Mouse (Mus musculus) ES-CJ7 (cell line): ENCODE data around the gene Ppm1a.

Source experiments
- DNase-seq: peaks from one replicate; pipeline ENCODE4 v3.0.0; 2011; ENCODE audit warnings: low read depth, low spot score

The Ppm1a gene

GRCm38 (mm10) chr12:72757086-72757485 lies at the start of gene Ppm1a:
Gene Ppm1a, plus strand, starts transcription at chr12:72757455.
- no peak for DNase-seq

DNA sequence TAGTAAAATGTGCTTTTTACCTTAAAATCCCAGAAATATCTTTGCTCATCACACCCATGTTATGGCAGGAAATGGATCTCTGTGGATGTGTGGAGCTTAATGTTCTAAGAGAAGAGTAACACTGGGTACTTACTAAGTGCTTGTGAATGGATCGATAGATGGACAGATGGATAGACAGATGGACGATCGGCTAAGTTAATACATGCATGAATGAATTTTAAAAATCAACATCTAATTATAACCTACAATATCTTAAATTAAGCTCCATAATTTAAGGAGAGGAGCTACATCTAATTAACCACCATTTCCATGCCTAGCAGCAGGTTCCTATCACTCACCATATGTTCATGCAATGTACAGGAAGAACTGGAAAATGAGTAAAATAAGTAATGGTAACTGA lies 47.3 kb upstream of the Ppm1a start:
- no peak for DNase-seq

DNA sequence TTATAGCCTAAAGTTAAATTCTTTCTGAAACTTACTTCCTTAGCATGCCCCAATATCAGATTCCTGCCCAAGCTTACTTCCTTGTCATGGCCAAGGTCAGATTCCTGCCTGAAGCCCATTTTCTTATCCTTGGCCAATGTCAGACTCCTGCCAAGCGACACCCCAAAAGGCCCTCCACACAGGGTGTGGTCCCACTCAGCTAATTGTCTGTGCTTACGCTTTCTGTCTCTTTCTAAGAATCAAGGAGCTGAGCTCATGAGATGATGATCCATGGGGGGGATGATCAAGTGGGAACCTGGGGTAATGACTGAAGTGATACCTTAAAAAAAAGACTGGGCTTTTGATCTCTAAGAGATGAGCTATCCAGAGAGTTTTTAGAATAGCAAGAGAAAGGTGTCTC lies 42.4 kb upstream of the Ppm1a start:
- peak; percentile 72 for DNase-seq

- peak; percentile 61 for DNase-seq
Measured at GRCm38 (mm10) chr12:72715846-72716245, 41.4 kb upstream of the Ppm1a start.

GRCm38 (mm10) chr12:72719046-72719445 lies 38.2 kb upstream of the Ppm1a start:
- DNase-seq: no peak

DNA sequence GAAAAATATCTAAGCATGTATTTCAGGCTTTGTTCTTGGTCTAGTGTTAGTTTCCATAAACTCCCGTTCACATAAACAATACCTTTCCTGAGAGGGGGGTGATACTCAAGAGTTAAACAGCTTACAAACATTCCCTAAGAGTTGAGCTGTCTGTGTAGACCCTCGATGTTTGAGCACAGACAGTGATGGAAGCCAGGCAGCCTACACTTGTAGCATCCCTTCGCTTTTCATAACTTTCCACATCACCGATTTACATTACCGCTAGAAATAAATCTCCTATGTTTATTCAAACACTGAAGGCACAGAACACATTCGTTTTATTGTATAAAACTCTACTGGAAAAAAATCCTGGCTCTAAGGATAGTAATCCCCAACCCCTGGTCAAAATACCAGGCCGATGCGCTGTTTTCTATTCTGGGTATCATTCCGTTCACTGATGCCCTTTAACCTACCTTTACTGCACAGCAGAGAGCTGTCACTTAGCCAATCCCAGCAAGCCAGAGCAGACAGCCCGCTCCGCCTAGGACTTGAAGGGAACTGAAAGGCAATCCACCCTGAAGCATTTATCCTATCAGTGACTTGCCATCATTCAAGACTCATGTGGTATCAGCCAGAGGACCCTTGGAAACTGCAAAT lies 37.7 kb upstream of the Ppm1a start:
- no peak for DNase-seq

- no peak for DNase-seq
Measured at GRCm38 (mm10) chr12:72721710-72722109, 35.5 kb upstream of the Ppm1a start.

- DNase-seq: no peak
Measured at GRCm38 (mm10) chr12:72723965-72724364, 33.3 kb upstream of the Ppm1a start.

- DNase-seq: peak; percentile 63
Measured at GRCm38 (mm10) chr12:72727021-72727420, 30.2 kb upstream of the Ppm1a start.

DNA sequence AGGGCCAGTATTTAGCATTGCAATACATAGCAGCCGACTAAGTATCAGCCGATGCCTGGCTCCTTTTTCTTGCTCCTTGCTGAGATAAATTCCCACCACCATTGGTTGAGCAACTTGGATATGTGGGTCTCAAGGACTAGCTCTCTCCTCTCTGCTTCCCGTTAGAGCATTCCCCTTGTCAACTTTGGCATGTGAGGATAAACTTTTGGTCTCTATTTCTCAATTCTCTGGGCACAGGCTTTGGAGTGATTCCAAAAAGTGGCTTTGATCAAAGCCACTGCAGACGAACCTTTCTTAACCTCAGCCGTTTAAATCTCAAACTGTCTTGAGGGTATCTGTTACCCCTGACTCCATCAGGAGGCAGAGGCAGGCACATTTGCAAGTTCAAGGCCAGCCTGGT lies 29.6 kb upstream of the Ppm1a start:
- DNase-seq: peak; percentile 37

DNA sequence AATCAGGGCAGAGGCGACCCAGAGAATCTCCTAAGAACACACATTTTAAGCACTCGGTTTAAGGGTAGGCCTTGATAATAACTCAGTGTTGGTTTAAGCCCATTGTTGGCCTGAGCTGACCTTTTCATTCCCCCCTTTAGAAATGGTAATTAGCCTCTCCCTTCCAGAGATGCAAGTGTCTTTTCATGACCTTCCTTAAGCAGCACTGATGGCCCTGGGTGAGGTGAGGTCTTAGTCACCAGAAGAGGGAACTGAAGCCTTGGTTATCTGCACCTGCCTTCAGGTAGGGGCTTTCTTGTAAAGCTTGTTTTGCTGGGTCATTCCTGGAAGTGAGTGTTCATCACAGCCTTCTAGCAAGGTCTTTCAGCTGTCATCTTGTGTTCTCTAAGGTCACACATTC lies 23.1 kb upstream of the Ppm1a start:
- DNase-seq: peak; percentile 88

- DNase-seq: no peak
Measured at GRCm38 (mm10) chr12:72741176-72741575, 16.1 kb upstream of the Ppm1a start.

DNA sequence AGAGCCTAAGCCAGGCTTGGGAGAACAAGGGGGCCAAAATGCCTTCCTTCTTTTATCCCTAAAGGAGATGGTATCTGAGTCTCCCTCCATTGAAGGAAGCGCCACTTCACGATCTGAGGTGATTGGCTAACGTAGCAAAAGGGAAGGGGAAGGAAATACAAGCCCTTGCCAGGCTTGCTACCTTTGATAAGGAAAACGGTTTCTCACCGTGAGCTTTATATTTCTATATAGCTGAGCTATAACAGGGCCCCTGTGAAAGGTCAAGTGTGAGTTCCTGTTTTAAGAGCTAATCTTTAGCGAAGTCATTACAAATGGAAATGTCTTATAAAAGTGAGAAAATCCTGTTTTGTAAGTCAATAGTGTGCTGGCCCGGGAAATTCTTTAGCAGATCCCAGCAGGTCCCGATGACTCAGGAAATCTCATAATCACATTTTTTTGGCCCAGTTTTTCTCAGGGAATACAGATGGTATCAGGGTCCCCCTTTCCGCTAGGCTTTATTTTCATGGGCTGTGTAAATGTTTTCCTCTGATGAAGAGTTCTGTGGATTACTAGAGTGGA lies 12.4 kb upstream of the Ppm1a start:
- no peak for DNase-seq

DNA sequence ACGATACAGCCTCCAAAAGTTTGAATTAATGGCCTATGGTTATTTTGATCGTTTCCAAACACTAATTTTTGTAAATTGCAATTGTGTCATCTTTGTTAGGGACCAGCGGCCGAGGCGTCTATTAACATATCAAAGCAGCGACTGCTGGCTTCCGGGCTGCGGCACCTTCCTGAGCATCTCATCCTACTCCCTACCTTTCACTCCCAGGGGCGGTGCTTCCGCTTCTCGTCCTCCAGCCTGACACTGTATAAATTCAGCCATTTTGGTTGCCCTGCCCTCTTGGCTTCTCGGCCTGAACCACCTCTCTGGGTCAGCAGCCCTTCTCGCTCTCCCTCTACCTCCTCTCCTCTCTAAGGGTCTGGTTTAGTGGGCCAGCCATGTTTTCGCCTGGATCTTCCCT lies 11.8 kb upstream of the Ppm1a start:
- peak; percentile 84 for DNase-seq

DNA sequence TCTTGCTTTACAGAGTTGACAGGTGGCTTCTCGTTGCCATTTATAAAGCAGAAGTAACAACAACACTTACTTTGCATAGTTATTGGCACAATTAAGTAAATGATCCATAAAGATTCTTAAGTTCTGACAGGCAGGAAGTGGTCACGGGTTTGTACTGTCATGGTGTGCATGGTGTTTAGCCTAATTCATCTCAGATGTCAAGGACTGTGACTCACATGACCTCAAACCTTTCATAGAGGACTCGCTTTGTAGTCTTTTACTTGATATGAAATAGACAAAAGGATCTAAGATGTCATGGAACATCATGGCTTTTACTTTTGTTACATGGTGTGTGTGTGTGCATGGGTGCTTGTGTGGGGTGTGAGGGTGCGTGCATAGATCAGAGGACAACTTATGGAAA lies 8.9 kb upstream of the Ppm1a start:
- DNase-seq: no peak

GRCm38 (mm10) chr12:72748841-72749240 lies 8.4 kb upstream of the Ppm1a start:
- no peak for DNase-seq

DNA sequence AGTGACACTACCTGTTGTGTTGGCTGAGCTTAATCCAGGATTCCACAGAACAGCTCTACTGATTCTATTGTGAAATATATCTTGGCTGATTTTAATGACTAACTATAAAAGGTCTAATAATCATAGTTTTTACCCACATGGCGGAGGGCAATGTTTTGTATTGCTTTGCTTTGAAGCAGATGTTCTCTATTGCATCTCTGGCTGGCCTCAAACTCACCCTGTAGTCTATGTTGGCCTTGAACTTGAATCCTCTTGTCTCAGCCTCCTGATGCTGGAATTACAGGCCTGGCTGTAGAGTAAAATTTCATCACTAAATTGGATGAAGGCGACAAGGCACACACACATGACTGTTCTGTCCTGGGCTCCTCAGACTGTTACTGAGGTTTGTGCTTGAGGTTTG lies 7.8 kb upstream of the Ppm1a start:
- no peak for DNase-seq

GRCm38 (mm10) chr12:72750016-72750415 lies 7.2 kb upstream of the Ppm1a start:
- no peak for DNase-seq

DNA sequence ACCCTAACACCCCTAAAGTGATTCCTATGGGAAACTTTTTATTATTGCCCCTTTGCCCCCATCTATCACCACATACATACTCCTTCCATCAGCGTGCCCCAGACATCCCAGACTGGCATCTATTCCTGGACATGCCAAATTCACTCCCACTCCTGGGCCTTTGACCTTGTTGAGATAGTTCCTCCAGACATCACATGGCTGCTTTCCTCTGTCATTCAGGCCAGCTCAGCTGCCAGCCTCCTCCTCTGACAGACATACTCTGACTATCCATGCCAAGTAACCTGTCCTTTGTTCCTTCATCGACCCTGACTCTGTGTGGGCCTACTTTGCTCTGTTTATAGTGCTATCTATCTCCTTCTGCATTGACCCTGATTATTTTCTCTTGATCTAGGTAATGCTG lies 6.6 kb upstream of the Ppm1a start:
- no peak for DNase-seq

DNA sequence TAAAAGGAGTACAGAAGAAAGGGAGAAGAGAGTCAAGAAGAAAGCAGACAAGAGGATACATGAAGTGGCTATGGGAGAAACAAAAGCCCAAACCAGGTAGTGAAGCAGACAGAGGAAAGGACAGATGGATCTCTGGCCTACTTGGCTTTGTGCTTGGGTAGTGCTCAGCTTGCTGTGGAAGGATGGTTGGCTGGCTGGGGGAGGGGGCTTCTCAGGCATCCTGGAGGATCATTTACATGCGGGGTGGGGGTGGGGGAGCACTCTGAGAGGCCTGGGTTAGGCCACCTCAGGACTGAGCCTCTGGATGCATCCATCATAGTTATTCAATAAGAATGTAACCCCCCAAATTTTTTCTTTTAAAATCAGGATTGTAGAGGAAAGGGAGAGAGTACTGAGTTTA lies 341 bp downstream of the Ppm1a start:
- peak; percentile 72 for DNase-seq

GRCm38 (mm10) chr12:72759956-72760355 lies 2.7 kb downstream of the Ppm1a start:
- no peak for DNase-seq

- DNase-seq: peak; percentile 96
Measured at GRCm38 (mm10) chr12:72760376-72761229, 3.3 kb downstream of the Ppm1a start.

DNA sequence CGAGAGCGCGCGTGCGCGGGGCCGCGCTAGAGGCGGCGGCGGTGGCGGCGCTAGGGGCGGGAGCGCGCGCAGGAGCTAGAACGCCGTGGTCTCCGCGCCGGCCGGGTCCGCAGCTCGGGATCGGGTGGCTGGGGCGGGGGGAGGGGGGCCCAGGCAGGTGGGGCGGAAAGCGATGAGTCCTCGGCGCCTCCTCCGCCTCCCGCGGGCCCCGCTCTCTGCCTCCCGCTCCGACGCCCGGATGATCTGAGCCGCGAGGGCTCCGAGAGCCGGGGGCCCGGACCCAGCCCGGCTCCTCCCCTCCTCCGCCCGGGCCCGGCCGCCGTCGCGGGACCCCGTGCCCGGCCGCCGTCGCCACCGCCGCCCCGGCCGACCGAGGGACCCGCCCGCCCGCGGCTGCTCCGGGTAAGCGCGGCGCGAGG lies 4.0 kb downstream of the Ppm1a start:
- DNase-seq: no peak
